Mouse (Mus musculus) ovary, postnatal 14 days (tissue): ENCODE results near the gene Lcmt1.

Experiments
- DNase-seq: peaks from one replicate; pipeline ENCODE4 v3.0.0; 2022; ENCODE audit warnings: low spot score

The Lcmt1 gene

GRCm38 (mm10) chr7:123459247-123459646, 89.7 kb downstream of the Lcmt1 start:
- DNase-seq: no peak

DNA sequence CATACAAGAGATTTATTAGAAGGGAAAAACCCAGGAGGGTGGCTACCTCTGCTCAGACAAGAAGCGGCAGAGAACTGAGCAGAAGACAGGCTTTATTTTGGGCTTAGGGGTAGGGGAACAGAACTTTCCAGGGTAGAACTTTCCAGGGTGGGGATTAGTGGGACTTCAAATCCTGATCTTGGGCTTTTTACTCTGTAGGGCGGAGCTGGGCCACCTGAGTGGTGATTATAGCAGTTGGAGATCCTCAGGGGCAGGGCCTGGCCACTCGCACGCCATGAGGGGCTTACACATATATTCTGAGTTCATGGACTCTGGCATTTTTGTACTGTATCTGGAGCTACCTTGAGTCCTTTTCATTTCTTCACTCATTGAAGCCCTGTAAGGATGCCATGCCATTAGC, 91.7 kb downstream of the Lcmt1 start:
- DNase-seq: no peak

DNA sequence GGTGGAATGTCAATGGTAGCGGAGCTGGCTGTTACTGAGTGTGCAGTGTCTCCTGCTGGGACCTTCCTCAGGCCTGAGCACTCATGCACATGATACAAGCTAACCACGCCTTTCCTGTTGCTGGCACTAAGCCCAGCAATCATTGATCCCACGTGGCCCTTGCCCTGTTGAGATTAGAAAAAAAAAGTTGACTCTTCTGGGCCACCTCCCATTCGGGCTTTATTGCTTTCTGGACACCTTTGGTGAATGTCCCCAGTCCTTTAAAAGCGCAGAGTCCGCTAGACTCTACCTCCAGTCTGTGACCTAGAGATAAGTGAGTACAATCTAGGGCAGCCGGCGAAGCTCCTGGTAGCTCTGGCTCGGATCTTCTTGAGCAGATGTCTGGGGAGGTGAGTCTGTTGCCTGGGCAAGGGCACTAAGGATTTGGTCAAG, 92.5 kb downstream of the Lcmt1 start, which contains the start of gene Aqp8:
Aqp8 (plus strand) TSS at position 222 of the 432 bp plus-strand sequence.
- no peak for DNase-seq

DNA sequence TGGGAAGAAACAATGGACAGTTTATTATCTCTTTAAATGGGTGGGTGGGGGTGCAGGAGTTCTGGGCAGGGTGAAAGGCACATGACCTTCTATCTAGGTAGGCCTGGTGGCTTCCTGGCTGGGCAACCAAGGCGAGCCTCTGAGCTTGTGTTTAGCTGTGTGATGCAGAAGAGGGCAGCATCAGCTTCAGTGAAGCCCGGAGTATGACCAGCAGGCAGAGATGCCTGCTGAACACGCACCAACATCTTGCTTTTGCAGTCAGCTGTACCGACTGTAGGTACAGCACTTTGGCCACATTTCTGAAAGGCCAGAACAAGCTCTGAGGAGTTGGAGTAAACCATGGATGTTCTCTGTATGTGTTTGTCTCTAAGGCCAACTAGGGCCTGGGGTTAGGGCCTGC, 94.0 kb downstream of the Lcmt1 start:
- no peak for DNase-seq

GRCm38 (mm10) chr7:123465692-123466387, 96.3 kb downstream of the Lcmt1 start:
- DNase-seq: peak; percentile 65

GRCm38 (mm10) chr7:123467961-123468360, 98.4 kb downstream of the Lcmt1 start:
- DNase-seq: no peak
